Mouse (Mus musculus): ENCODE measurements around the gene Pck1. TPM values are rescaled to one million over a fixed set of nuclear protein-coding genes. Genes with fewer than 3 reads are reported as not detected.
A peak's percentile ranks its signal among the peaks of the same experiment; 100 is the strongest.

Pck1 gene
- polyA plus RNA-seq, 1 experiment from 2014 or later: 703 TPM

DNA sequence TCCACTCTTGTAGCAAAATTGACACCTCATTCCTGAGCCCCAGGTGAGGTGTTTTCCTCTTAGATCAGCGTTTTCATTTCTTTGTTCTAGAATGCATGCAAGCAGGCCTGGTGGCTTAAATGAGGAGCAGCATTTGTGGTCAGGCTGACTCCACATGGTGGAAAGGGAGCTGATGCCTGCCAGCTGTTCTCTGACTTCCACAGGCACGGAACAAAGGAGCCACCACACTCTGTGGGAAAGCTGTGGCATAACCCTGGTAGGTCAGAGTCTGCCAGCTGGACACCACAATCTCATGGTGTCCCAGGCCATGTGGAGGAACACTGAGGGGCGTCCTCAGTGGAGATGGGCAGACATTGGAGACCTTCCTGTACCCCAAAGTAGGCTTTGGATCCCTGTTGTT is 7.0 kb upstream of the Pck1 start:
- Histone ChIP-seq H3K27me3 (ENCODE audit: insufficient read depth, low read length) (no peaks in the 10 kb centered on the region), H3K4me2 (ENCODE audit: low read depth, low read length) (0 out of 2 replicates have a peak overlapping the region, but pooled peaks have one; percentile 24), H3K27ac (ENCODE audit: low read depth) (peak overlapping the region; percentile 75; the same call in 1 of the 2 replicates), H3K4me3 (ENCODE audit: low read depth, low read length) (no peak overlapping the region), H3K9me3 (ENCODE audit: low read length) (no peaks in the 10 kb centered on the region), H3K36me3 (replicated peaks; ENCODE audit: insufficient read depth, low read length) (no peaks in the 10 kb centered on the region), H3K4me1 (ENCODE audit: insufficient read depth) (peaks cover 10% of the 10 kb centered on the region), H3K9ac (replicated peaks) (peak overlapping the region; percentile 44; the same call in 1 of the 2 replicates)
- DNase-seq (no peak), ATAC-seq (no peak)
- WGBS (ENCODE audit: insufficient replicate concordance): 47% methylated on average over 3 of the region's 3 CpGs
- TF ChIP-seq EP300 (IDR thresholded peaks at IDR 0.05; ENCODE audit: low read depth): no peak
- TF ChIP-seq CTCF (IDR thresholded peaks at IDR 0.05; ENCODE audit: low read depth): no peak

DNA sequence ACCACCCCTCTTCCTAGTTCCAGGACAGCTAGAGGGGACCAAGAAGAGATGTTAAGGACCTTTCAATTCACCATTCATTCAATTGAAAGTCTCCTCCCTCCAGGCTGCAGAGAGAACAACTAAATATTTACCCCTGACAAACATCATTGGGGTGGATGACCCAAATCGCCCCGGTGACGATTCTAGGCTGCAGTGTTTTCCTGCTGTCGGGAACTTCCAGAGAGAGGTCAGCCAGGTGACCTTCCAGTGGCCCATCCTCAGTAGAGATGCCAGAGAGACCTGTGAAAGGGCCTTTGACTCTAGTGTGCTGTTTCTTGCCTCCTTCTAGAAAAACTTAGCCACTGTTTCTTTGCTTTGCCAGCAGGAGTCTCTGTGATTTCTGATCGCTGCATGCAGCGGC is 6.1 kb upstream of the Pck1 start:
- Histone ChIP-seq H3K4me1 (ENCODE audit: insufficient read depth) (peaks cover 14% of the 10 kb centered on the region), H3K9ac (replicated peaks) (peak overlapping the region; percentile 27; the same call in 1 of the 2 replicates)

DNA sequence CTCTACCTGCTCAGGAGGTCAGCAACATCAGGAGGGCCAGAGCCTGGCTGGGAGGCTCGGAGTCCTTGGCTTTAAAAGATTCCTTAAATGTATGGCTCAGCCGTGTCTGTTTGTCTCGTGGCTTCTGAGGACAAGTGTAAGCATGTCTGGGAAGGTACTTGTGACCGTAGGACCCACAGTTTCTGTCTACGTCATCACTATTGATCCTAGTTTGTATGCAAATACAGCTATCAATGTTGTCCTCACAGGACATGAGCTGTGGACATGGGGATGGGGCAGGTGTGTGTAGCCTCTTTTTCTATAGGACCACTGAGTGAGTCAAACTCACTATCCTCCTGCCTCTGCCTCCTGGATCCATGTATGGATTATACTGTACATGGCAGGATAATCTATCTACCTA is 4.8 kb upstream of the Pck1 start:
- Histone ChIP-seq H3K9ac (replicated peaks) (peak overlapping the region; percentile 27), H3K9me3 (ENCODE audit: low read length) (no peaks in the 10 kb centered on the region), H3K36me3 (replicated peaks; ENCODE audit: insufficient read depth, low read length) (no peaks in the 10 kb centered on the region), H3K27me3 (ENCODE audit: insufficient read depth, low read length) (no peaks in the 10 kb centered on the region), H3K4me1 (ENCODE audit: insufficient read depth) (peaks cover 19% of the 10 kb centered on the region), H3K4me3 (ENCODE audit: low read depth, low read length) (no peak overlapping the region), H3K27ac (ENCODE audit: low read depth) (peak overlapping the region; percentile 85), H3K4me2 (ENCODE audit: low read depth, low read length) (0 out of 2 replicates have a peak overlapping the region, but pooled peaks have one; percentile 8)
- DNase-seq: no peak
- WGBS (ENCODE audit: insufficient replicate concordance): 61% methylated on average over 5 of the region's 5 CpGs
- TF ChIP-seq CTCF (IDR thresholded peaks at IDR 0.05; ENCODE audit: low read depth): no peak
- TF ChIP-seq EP300 (IDR thresholded peaks at IDR 0.05; ENCODE audit: low read depth): no peak; the same call in 1 of the 2 replicates
- peak; percentile 33 for ATAC-seq

More for the DNA sequence above, 6.1 kb upstream of the Pck1 start:
- Histone ChIP-seq H3K9me3 (ENCODE audit: low read length) (no peaks in the 10 kb centered on the region), H3K4me3 (ENCODE audit: low read depth, low read length) (no peak overlapping the region), H3K27ac (ENCODE audit: low read depth) (peak overlapping the region; percentile 85), H3K27me3 (ENCODE audit: insufficient read depth, low read length) (no peaks in the 10 kb centered on the region), H3K36me3 (replicated peaks; ENCODE audit: insufficient read depth, low read length) (no peaks in the 10 kb centered on the region), H3K4me2 (ENCODE audit: low read depth, low read length) (peak overlapping the region; percentile 19; the same call in 1 of the 2 replicates)
- ATAC-seq (peak; percentile 86), DNase-seq (peak; percentile 71)
- no peak for TF ChIP-seq CTCF (IDR thresholded peaks at IDR 0.05; ENCODE audit: low read depth)
- TF ChIP-seq EP300 (IDR thresholded peaks at IDR 0.05; ENCODE audit: low read depth): peak; percentile 46
- WGBS (ENCODE audit: insufficient replicate concordance): 50% methylated on average over 6 of the region's 6 CpGs

DNA sequence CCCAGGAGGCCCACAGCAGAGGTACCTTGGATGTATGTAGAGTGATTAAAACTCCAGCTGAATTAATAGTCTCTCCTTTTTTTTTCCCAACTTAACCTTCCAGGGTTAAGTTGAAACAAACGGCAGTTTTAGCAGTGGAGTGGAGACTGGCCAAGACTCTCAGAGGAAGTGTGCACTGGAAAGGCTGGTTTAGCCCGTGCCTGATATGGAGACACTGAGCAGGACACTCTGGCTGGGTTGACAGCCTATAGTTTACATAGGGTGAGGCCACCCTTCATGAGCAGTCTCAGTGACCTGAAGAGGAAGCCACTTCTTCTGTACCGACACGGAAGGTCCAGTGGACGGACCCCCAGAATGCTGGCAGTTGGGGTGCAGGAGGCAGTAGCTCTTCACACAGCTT is 1.5 kb upstream of the Pck1 start:
- Histone ChIP-seq H3K36me3 (replicated peaks; ENCODE audit: insufficient read depth, low read length) (no peaks in the 10 kb centered on the region), H3K27me3 (ENCODE audit: insufficient read depth, low read length) (no peaks in the 10 kb centered on the region), H3K9ac (replicated peaks) (no peak overlapping the region), H3K4me3 (ENCODE audit: low read depth, low read length) (no peak overlapping the region), H3K4me2 (ENCODE audit: low read depth, low read length) (no peak overlapping the region), H3K4me1 (ENCODE audit: insufficient read depth) (peaks cover 8% of the 10 kb centered on the region), H3K27ac (ENCODE audit: low read depth) (peak overlapping the region; percentile 95), H3K9me3 (ENCODE audit: low read length) (no peaks in the 10 kb centered on the region)
- 63% methylated on average over 5 of the region's 5 CpGs for WGBS (ENCODE audit: insufficient replicate concordance)
- DNase-seq (no peak), ATAC-seq (no peak)
- TF ChIP-seq CTCF (IDR thresholded peaks at IDR 0.05; ENCODE audit: low read depth): no peak
- TF ChIP-seq EP300 (IDR thresholded peaks at IDR 0.05; ENCODE audit: low read depth): no peak

DNA sequence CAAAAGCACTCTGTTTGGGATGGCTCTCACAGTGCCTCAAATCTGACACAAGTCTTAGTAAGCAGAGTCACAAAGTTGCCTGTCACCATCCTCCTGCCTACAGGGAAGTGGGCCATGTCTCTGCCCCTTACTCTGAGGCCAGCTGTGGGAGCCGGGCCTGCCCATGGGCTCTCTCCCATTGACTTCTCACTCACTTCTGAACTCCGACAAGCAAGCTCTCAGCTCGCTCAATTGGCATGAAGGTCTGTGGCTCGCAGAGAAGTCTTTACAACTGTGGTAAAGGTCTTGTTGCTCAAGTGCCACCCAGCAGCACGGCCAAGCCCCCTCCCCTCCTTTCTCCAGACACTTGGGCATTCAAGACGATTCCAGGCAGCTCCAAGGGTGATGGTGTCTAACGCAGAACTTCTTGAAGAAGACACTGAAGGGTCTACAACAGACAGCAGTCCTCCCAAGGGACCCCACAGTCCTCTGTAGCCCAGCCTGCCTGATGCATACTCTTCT is 1.0 kb upstream of the Pck1 start:
- DNase-seq: no peak
- WGBS (ENCODE audit: insufficient replicate concordance): 68% methylated on average over 7 of the region's 7 CpGs

DNA sequence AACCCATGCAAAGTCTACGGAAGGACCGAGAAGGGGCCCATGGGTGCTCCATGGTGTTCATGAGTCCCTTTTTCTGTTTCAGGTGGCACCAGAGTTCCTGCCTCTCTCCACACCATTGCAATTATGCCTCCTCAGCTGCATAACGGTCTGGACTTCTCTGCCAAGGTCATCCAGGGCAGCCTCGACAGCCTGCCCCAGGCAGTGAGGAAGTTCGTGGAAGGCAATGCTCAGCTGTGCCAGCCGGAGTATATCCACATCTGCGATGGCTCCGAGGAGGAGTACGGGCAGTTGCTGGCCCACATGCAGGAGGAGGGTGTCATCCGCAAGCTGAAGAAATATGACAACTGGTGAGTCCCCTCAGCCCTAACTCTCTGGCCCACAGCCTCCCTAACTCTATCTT is 418 bp downstream of the Pck1 start:
- no peak; the same call in 1 of the 2 replicates for ATAC-seq
- Histone ChIP-seq H3K27me3 (ENCODE audit: insufficient read depth, low read length) (no peaks in the 10 kb centered on the region), H3K9ac (replicated peaks) (peak overlapping the region; percentile 58), H3K4me3 (ENCODE audit: low read depth, low read length) (peak overlapping the region; percentile 34), H3K36me3 (replicated peaks; ENCODE audit: insufficient read depth, low read length) (no peaks in the 10 kb centered on the region), H3K4me2 (ENCODE audit: low read depth, low read length) (peak overlapping the region; percentile 57), H3K27ac (ENCODE audit: low read depth) (peak overlapping the region; percentile 91), H3K9me3 (ENCODE audit: low read length) (no peaks in the 10 kb centered on the region), H3K4me1 (ENCODE audit: insufficient read depth) (peaks cover 8% of the 10 kb centered on the region)
- no peak for DNase-seq
- WGBS (ENCODE audit: insufficient replicate concordance): 74% methylated on average over 10 of the region's 10 CpGs
- no peak for TF ChIP-seq EP300 (IDR thresholded peaks at IDR 0.05; ENCODE audit: low read depth)
- no peak for TF ChIP-seq CTCF (IDR thresholded peaks at IDR 0.05; ENCODE audit: low read depth)

More for the DNA sequence above, 1.0 kb upstream of the Pck1 start:
- ATAC-seq: no peak
- Histone ChIP-seq H3K36me3 (replicated peaks; ENCODE audit: insufficient read depth, low read length) (no peaks in the 10 kb centered on the region), H3K4me1 (ENCODE audit: insufficient read depth) (peaks cover 8% of the 10 kb centered on the region), H3K27me3 (ENCODE audit: insufficient read depth, low read length) (no peaks in the 10 kb centered on the region), H3K9me3 (ENCODE audit: low read length) (no peaks in the 10 kb centered on the region), H3K4me2 (ENCODE audit: low read depth, low read length) (no peak overlapping the region), H3K4me3 (ENCODE audit: low read depth, low read length) (no peak overlapping the region), H3K9ac (replicated peaks) (no peak overlapping the region; the same call in 1 of the 2 replicates), H3K27ac (ENCODE audit: low read depth) (peak overlapping the region; percentile 95)
- TF ChIP-seq EP300 (IDR thresholded peaks at IDR 0.05; ENCODE audit: low read depth) (no peak), CTCF (IDR thresholded peaks at IDR 0.05; ENCODE audit: low read depth) (no peak)
